Mouse (Mus musculus): ENCODE measurements around the gene Kctd17. TPM values are rescaled to one million over a fixed set of nuclear protein-coding genes. Genes with fewer than 3 reads are reported as not detected.

Kctd17 gene
- polyA plus RNA-seq (2015; fragmentation: Nextera tagmentation; extraction: Ambion mirVana): 49.5 and 50.6 TPM in 2 replicates

DNA sequence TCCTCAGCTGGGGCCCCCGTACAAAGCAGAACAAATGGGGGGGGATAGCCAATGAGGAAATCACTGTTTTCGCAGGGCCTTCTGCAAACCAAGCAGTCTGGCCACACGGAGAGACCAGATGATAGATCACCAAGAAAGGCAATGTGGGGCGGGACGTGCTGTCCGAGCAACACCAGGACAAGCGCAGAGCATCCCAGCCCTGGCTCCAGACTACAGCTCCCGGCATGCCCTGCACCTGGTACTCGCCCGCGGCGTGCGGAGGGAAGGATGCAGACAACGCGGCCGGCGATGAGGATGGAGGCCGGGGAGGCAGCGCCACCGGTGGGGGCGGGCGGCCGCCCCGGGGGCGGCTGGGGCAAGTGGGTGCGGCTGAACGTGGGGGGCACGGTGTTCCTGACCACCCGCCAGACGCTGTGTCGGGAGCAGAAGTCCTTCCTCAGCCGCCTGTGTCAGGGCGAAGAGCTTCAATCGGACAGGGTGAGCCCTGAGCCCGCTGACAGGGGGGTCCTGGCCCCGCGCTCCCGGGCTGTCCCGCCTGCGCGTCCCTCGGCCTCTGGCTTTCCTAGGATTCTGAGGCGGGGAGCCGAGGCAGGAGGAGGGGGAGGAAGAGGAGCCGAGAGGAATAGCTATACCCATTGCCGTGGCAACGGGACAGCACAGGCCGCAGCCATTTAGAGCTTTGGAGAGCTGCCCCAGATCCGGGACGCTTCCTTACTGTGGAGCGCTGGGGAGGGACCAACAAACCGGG lies at the start of gene Kctd17:
TSS of gene Kctd17 (plus strand) at position 174 of the 748 bp plus-strand sequence.
- peak within 1 kb of the TSS; percentile 82 for H3K9ac ChIP-seq
- WGBS: 1% methylated on average over 51 of the region's 52 CpGs
- peak within 1 kb of the TSS; percentile 80 for H3K4me2 ChIP-seq
- peak within 1 kb of the TSS; percentile 45 for H3K27ac ChIP-seq
- H3K27me3 ChIP-seq: 0 out of 2 replicates have a peak, but pooled peaks cover 4% of the 10 kb centered on the region
- peaks cover 29% of the 10 kb centered on the region for H3K36me3 ChIP-seq
- peak; percentile 74; the same call in 1 of the 2 replicates for ATAC-seq (ENCODE audit: insufficient number of reproducible peaks, insufficient read depth, low FRiP score, low TSS enrichment, low read depth)
- peak within 1 kb of the TSS; percentile 76 for H3K4me3 ChIP-seq
- no peaks in the 10 kb centered on the region for H3K9me3 ChIP-seq
- peaks cover 25% of the 10 kb centered on the region for H3K4me1 ChIP-seq

DNA sequence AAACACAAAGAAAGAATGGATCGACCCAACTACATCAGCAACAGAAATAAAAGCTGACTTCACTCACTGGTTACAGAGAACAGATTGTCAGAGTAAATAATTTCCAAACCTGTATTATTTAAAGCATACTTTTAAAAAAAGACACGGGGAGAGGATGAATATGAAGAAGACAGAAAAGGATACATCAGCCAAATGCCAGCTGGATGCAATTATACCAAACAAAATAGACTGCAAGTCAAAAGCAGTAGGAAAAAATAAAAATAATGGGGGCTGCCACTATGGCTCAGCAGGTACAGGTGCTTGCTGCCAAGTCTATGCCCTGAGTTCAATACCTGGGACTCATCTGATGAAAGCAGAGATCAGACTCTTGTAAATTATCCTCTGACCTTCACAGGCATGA lies 48.2 kb upstream of the Kctd17 start:
- 50% methylated on average over 2 of the region's 2 CpGs for WGBS
- ATAC-seq (ENCODE audit: insufficient number of reproducible peaks, insufficient read depth, low FRiP score, low TSS enrichment, low read depth): no peak
- H3K27me3 ChIP-seq: no peaks in the 10 kb centered on the region
- H3K4me2 ChIP-seq: no peak overlapping the region
- H3K4me1 ChIP-seq: no peaks in the 10 kb centered on the region
- H3K9me3 ChIP-seq: no peaks in the 10 kb centered on the region; the same call in 1 of the 2 replicates
- H3K27ac ChIP-seq: peak overlapping the region; percentile 9; the same call in 1 of the 2 replicates
- no peak overlapping the region for H3K4me3 ChIP-seq
- no peaks in the 10 kb centered on the region for H3K36me3 ChIP-seq
- H3K9ac ChIP-seq: no peak overlapping the region

GRCm38 (mm10) chr15:78380741-78381140 lies 47.6 kb upstream of the Kctd17 start:
- no peak overlapping the region for H3K4me2 ChIP-seq
- H3K27ac ChIP-seq: peak overlapping the region; percentile 9; the same call in 1 of the 2 replicates
- 68% methylated on average over 4 of the region's 4 CpGs for WGBS
- no peak for ATAC-seq (ENCODE audit: insufficient number of reproducible peaks, insufficient read depth, low FRiP score, low TSS enrichment, low read depth)
- H3K27me3 ChIP-seq: no peaks in the 10 kb centered on the region
- H3K4me1 ChIP-seq: no peaks in the 10 kb centered on the region
- no peaks in the 10 kb centered on the region for H3K36me3 ChIP-seq
- no peaks in the 10 kb centered on the region; the same call in 1 of the 2 replicates for H3K9me3 ChIP-seq
- no peak overlapping the region for H3K9ac ChIP-seq
- no peak overlapping the region for H3K4me3 ChIP-seq

DNA sequence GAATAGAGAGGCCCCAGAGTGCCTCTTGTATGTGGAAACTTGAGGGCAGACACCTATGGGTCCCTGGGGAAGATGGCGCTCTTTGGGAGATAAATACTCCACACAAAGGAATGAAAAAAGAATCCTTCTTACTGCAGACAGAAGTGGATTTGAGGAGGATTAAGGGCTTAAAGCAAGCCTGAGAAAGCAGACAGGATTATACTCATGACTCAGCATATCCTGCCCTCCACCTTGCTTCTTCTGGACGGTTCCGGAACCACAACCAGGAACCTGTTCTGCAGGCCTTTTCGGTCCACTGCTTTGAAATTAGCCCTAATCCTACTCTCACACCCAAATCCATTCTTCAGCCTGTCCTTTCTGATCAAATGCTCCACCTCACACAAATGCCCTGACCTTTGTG lies 46.2 kb upstream of the Kctd17 start:
- H3K4me1 ChIP-seq: no peaks in the 10 kb centered on the region
- no peak overlapping the region for H3K9ac ChIP-seq
- no peaks in the 10 kb centered on the region for H3K27me3 ChIP-seq
- ATAC-seq (ENCODE audit: insufficient number of reproducible peaks, insufficient read depth, low FRiP score, low TSS enrichment, low read depth): no peak
- H3K9me3 ChIP-seq: no peaks in the 10 kb centered on the region; the same call in 1 of the 2 replicates
- H3K4me3 ChIP-seq: no peak overlapping the region
- H3K27ac ChIP-seq: no peak overlapping the region
- WGBS: 78% methylated on average over 4 of the region's 4 CpGs
- no peak overlapping the region for H3K4me2 ChIP-seq
- H3K36me3 ChIP-seq: no peaks in the 10 kb centered on the region

DNA sequence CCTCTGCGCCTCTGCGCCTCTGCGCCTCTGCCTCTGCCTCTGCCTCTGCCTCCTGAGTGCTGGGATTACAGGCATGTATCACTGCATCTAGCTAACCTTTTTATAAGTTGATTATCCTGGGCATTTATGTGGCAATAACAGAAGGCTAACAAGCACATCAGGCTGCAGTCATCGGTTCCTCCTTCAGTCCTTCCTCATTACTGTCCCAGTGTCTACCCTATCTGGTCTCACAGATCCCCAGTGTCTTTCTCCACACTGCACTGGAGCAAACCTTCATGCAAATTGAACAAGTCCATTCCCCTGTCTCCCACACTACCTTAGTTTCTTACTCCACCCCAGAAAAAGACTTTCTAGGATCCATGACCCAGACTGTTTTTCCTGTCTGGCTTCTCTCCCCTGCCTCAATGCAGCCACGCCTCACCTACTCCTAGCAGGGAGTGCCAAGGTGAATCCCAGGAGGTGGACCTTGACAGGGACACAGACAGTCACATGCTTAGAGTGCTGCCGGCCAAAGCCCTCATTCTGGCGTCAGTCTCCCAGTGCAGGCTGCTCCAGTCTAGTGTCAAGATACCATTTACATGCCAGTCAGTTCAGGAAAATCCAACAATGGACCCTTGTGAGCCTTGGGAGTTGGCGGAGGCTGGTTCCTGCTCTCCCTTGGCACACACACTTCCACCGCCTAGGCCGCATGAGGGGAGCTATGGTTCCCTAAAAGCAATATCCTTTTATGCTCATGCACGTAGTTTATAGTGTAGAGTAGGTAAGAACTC lies 44.7 kb upstream of the Kctd17 start:
- no peak overlapping the region for H3K4me2 ChIP-seq
- H3K27me3 ChIP-seq: no peaks in the 10 kb centered on the region
- no peaks in the 10 kb centered on the region; the same call in 1 of the 2 replicates for H3K9me3 ChIP-seq
- peak overlapping the region; percentile 44 for H3K27ac ChIP-seq
- ATAC-seq (ENCODE audit: insufficient number of reproducible peaks, insufficient read depth, low FRiP score, low TSS enrichment, low read depth): no peak
- H3K4me1 ChIP-seq: no peaks in the 10 kb centered on the region
- H3K4me3 ChIP-seq: no peak overlapping the region
- no peak overlapping the region for H3K9ac ChIP-seq
- no peaks in the 10 kb centered on the region for H3K36me3 ChIP-seq
- WGBS: 66% methylated on average over 11 of the region's 11 CpGs

DNA sequence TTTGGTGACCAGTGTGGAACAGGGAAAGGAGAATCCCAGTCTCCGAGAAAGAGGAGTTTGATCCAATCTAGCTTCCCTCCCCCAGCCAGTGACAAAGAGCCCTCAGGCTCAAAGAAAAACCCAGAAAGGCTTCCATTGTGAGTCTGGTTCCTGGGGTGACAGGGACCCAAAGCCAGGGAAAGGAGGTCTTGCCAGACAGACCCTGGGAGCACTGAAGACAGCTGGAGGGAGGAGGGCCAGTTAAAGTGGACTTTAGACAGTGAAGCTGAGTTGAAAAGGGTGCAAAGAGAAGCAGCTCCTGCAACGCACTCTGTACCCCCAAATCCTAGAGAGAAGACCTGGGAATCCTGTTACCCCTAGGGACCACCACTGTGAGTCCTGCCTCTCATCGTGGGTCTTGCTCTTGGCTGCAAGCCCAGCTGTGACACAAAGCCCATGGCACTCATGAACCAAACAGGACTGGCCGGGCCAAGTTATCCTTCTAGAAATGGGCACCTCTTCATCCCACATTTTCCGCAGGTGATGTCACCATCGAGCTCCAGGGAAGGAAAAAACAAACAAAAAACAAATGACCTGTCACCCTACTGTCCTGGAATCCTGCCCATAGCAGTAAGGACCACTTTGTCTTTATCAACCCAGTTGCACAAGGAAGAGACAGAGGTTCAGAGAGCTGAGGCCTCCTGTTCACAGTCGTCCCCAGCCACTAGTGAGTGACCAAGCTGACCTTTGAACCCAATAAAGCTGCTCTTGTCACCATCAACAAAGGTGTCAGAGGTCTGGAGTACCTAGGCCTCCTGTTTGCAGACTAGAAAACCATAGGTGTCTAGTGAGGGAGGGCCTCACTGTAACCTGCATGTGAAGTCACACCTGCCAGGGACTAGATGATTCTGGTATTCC lies 43.9 kb upstream of the Kctd17 start:
- Histone ChIP-seq H3K27ac (peak overlapping the region; percentile 44; the same call in 1 of the 2 replicates), H3K9ac (no peak overlapping the region), H3K4me1 (no peaks in the 10 kb centered on the region), H3K4me3 (no peak overlapping the region), H3K36me3 (no peaks in the 10 kb centered on the region), H3K27me3 (no peaks in the 10 kb centered on the region), H3K9me3 (no peaks in the 10 kb centered on the region), H3K4me2 (no peak overlapping the region)
- 72% methylated on average over 7 of the region's 7 CpGs for WGBS
- no peak for ATAC-seq (ENCODE audit: insufficient number of reproducible peaks, insufficient read depth, low FRiP score, low TSS enrichment, low read depth)

GRCm38 (mm10) chr15:78385564-78385963 lies 42.8 kb upstream of the Kctd17 start:
- H3K36me3 ChIP-seq: no peaks in the 10 kb centered on the region
- ATAC-seq (ENCODE audit: insufficient number of reproducible peaks, insufficient read depth, low FRiP score, low TSS enrichment, low read depth): no peak
- no peaks in the 10 kb centered on the region for H3K9me3 ChIP-seq
- no peaks in the 10 kb centered on the region for H3K27me3 ChIP-seq
- no peaks in the 10 kb centered on the region for H3K4me1 ChIP-seq
- no peak overlapping the region for H3K4me2 ChIP-seq
- 81% methylated on average over 1 of the region's 1 CpGs for WGBS
- H3K27ac ChIP-seq: no peak overlapping the region
- no peak overlapping the region for H3K9ac ChIP-seq
- no peak overlapping the region for H3K4me3 ChIP-seq

DNA sequence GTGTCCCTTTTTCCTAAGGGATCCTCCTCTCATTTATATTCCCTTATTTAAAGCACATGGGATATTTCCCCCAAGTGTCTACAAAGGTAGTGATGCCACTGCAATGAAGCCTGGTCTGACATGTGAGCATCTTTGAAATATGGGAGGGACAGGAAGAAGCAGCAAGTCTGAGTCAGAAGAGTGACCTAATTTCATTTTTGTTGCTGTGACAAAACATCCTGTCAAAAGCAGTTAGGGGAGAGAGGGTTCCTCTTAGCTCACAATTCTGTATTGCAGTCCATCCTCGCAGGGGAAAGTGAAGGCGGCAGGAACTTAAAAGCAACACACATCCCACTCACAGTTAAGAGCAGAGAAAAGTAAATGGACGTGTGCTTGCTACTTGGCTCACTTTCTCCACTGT lies 37.5 kb upstream of the Kctd17 start:
- Histone ChIP-seq H3K36me3 (no peaks in the 10 kb centered on the region), H3K4me1 (no peaks in the 10 kb centered on the region), H3K4me3 (no peak overlapping the region), H3K27me3 (no peaks in the 10 kb centered on the region), H3K9ac (no peak overlapping the region), H3K27ac (no peak overlapping the region), H3K4me2 (no peak overlapping the region), H3K9me3 (peaks cover 3% of the 10 kb centered on the region; the same call in 1 of the 2 replicates)
- no peak for ATAC-seq (ENCODE audit: insufficient number of reproducible peaks, insufficient read depth, low FRiP score, low TSS enrichment, low read depth)
- WGBS: 78% methylated on average over 3 of the region's 3 CpGs

DNA sequence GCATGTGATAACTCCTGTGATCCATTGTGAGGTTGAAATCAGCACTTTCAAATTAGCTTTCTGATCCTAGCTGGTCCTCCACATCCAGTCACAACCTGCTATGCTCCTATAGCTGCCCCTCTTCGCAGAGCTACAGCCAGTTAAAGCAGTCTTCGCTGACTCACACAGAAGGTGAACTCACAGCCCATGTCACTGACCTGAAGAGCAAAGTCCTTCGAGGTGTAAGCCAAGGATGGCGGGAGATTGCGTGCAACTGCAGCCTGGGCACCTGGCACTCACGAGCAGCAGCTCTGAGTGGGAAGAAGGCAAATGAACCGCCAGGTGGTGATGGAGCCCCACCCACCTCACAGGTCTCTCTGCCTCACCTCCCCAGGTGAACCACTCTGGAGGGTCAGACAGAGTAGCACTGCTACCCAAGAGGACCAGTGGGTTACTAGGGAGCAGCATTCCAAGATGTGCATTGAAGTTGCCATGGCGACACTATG lies 32.8 kb upstream of the Kctd17 start, which contains the start of gene Tex33:
TSS of gene Tex33 (minus strand) at position 435 of the 485 bp plus-strand sequence.
- Histone ChIP-seq H3K27me3 (no peaks in the 10 kb centered on the region), H3K4me1 (no peaks in the 10 kb centered on the region), H3K9ac (no peak within 1 kb of the TSS), H3K36me3 (0 out of 2 replicates have a peak, but pooled peaks cover 2% of the 10 kb centered on the region), H3K9me3 (peaks cover 3% of the 10 kb centered on the region; the same call in 1 of the 2 replicates), H3K4me3 (no peak within 1 kb of the TSS), H3K27ac (no peak within 1 kb of the TSS), H3K4me2 (no peak within 1 kb of the TSS)
- ATAC-seq (ENCODE audit: insufficient number of reproducible peaks, insufficient read depth, low FRiP score, low TSS enrichment, low read depth): no peak
- 84% methylated on average over 8 of the region's 8 CpGs for whole genome bisulfite sequencing

GRCm38 (mm10) chr15:78401345-78401744 lies 27.0 kb upstream of the Kctd17 start:
- ATAC-seq (ENCODE audit: insufficient number of reproducible peaks, insufficient read depth, low FRiP score, low TSS enrichment, low read depth): no peak
- Histone ChIP-seq H3K9ac (no peak overlapping the region; the same call in 1 of the 2 replicates), H3K27ac (peak overlapping the region; percentile 48)

More at GRCm38 (mm10) chr15:78401345-78401744, 27.0 kb upstream of the Kctd17 start:
- Histone ChIP-seq H3K36me3 (0 out of 2 replicates have a peak, but pooled peaks cover 2% of the 10 kb centered on the region), H3K4me1 (peaks cover 38% of the 10 kb centered on the region), H3K4me2 (no peak overlapping the region), H3K9me3 (no peaks in the 10 kb centered on the region), H3K4me3 (no peak overlapping the region), H3K27me3 (no peaks in the 10 kb centered on the region)
- WGBS: 59% methylated on average over 6 of the region's 6 CpGs
